Mouse (Mus musculus): ENCODE results near the gene Abcd3.

- TF ChIP-seq GATA1 (IDR thresholded peaks at IDR 0.05; ENCODE audit: borderline replicate concordance, low read length): no peak
- TF ChIP-seq FLI1 (IDR thresholded peaks at IDR 0.05; ENCODE audit: low read length): no peak
Observed at GRCm38 (mm10) chr3:121718679-121719078, 96.4 kb downstream of the Abcd3 start.
